Mouse (Mus musculus): ENCODE data around the gene Ppara.

Ppara gene

GRCm38 (mm10) chr15:85802931-85803330, 68.1 kb downstream of the Ppara start:
- DNase-seq (ENCODE audit: low read depth, low spot score): no peak

DNA sequence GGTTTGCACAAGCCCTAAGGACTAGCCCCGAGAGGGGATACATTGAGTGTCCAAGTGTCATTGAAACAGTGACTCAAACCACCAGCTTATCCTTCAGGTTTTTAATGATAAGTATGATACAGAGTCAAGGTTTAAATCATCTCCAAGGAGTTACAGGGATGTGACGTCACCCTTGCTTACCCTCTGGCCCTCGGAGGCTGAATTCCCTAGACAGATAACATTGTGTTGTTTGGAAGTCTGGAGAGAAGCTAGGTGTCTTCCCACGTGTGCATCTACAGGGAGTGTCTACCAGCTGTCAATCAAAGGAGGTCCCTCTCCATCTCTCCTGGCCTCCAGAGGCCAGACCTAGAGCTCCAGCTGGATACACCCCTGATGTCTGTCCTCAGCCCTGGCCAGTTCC, 72.1 kb downstream of the Ppara start:
- DNase-seq (ENCODE audit: low read depth, low spot score): no peak

- DNase-seq (ENCODE audit: low read depth, low spot score): no peak
Measured at GRCm38 (mm10) chr15:85807404-85807803, 72.6 kb downstream of the Ppara start.

DNA sequence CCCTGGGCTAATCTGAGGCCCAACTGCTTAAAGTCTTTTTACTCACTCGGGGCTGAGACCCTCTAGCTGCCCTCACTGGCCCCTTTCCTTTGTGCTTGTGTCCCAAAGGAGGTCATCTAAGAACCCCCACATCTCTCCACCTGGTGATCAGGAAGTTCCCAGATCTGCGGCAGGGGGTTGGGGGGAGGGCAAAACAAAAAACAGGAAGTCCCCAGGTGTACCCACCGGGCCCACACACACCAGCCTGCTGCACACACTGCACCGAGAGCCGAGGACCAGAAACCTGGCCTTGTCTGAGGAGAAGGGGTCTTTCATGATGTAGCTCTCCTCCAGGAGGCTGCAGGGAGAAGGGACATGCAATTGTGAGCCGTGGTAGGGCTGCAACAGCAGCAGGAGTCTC, 73.2 kb downstream of the Ppara start:
- DNase-seq (ENCODE audit: low read depth, low spot score): no peak

- no peak for DNase-seq (ENCODE audit: low read depth, low spot score)
Measured at GRCm38 (mm10) chr15:85808434-85808833, 73.7 kb downstream of the Ppara start.

GRCm38 (mm10) chr15:85809091-85809490, 74.3 kb downstream of the Ppara start:
- DNase-seq (ENCODE audit: low read depth, low spot score): no peak

- DNase-seq (ENCODE audit: low read depth, low spot score): no peak
Measured at GRCm38 (mm10) chr15:85810462-85810805, 75.7 kb downstream of the Ppara start.

DNA sequence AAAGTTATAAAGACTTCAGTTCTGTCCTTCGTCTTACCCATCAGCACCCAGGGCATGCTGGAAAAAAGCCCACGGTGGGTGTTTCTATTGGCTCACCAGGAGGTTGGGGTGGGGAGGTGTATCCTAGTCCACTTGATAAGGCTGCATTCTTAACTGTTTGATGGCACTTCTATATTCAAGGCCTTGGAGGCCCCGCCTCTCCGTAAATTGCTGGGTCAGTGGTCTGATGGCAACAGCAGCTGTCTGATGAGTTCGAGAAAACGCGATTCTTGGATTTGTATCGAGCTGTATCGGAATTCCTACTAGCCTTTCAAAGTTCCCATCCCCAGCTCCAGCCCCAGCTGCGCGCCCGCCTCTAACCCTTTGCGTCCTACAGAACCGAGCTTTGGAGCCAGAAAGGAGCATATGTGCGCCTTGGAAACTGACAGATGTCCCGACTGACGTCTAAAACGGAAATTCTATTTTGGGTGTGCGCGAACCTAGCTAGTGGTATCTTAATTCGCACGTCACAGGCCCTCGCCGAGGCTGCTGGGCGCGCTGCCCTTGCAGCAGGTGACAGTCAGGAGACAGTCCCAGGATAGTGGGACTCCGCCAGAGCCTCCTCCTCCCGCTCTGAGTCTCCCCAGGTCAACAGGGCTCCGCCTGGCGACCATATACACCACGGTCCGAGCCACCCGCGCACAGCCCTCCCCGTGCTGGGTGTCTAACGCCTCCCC, 76.2 kb downstream of the Ppara start:
- DNase-seq (ENCODE audit: low read depth, low spot score): no peak

DNA sequence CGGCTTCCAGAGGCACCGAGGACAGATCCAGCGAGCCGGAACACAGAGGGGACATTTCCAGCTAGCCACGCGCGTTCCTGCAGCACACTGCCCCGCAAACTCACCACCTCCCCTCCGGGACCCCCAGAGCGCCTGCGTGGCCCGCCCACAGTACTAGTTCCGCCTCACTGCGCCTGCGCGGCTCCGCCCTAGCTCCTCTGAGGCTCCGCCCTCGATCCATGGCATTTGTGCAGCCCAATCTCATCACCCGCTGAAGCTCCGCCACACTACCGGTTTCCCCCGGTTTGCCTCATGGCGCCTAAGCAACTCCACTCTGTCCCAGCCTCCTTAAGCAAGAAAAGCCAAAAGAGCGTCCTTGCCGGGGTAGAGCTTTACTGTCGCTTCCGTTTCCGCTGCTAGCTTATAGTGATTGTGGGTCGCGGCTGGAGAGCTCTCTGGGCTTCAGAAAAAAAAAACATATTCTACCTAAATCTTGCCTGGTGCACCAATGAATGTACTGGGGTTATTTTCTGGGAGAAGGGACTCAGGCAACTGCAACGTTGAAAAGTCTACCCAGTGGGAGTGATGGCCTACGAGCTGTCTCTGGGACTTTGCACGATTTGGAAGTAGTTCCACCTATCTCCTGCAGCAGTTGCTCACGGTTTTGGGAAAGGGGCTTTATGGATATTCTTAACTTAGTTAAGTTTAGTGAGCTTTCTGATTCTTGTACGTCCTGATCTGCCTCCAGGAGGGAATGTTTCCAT, 76.9 kb downstream of the Ppara start, which contains the start of gene Cdpf1:
Gene Cdpf1 (minus strand): TSS at position 163 of the 743 bp plus-strand sequence.
- DNase-seq (ENCODE audit: low read depth, low spot score): peak; percentile 95

- DNase-seq (ENCODE audit: low read depth, low spot score): no peak
Measured at GRCm38 (mm10) chr15:85813428-85813827, 78.6 kb downstream of the Ppara start.

DNA sequence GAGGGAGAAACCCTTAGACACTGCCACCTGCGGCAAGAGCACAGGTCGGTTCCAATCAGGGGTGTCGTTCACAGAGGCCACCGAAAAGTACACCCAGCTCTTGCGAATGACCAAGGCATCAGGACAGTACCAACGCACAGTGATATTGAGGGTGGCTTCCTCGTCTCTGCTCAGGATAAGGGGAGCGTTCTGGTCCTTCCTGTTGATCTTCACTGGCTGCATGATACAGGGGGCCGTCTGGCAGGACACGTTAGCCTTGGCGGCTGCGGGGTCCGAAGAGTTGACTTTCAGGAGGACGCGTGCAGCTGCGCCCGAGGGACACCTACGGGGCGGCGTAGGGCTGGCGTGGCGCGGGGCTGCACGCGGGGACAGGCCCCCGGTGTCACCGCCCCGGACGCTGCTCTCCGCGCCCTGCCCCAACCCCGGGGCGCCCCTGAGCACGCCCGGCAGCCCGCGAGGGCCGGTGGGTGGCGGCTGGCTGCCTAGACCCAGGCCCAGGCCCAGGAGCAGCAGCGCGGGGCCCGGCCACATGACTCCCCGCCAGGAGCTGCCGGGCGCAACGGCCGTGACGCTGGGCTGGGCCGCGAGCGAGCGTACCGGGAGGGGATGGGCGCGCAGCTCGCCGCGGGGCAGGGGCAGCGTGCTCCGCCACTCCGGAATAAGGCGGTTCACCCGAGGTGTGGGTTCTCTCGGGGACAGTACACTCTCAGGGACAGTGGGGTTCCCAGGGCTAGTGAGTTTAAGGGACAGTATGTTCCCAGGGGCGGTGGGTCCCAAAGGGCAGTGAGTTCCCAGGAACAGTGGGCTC, 86.6 kb downstream of the Ppara start, which contains the start of gene Pkdrej:
Gene Pkdrej (minus strand): TSS at position 532 of the 808 bp plus-strand sequence.
- DNase-seq (ENCODE audit: low read depth, low spot score): no peak

DNA sequence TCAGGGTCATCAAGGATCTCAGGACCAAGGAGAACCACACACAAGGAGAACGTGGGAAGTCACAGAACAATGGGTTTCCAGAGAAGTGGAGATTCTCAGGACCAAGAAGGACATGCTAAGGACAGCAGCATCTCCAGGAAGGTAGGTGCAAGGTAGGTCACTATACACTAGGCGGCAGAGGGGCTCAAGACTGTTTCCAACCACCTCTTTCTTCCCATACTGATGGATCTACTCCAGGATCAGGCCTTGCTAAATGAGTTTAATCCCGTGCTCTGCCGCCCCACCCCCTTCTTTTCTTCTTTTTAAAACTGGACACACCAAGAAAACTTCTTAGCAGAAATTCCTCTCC, 87.2 kb downstream of the Ppara start:
- DNase-seq (ENCODE audit: low read depth, low spot score): peak; percentile 8

GRCm38 (mm10) chr15:85826676-85827075, 91.9 kb downstream of the Ppara start:
- no peak for DNase-seq (ENCODE audit: low read depth, low spot score)

DNA sequence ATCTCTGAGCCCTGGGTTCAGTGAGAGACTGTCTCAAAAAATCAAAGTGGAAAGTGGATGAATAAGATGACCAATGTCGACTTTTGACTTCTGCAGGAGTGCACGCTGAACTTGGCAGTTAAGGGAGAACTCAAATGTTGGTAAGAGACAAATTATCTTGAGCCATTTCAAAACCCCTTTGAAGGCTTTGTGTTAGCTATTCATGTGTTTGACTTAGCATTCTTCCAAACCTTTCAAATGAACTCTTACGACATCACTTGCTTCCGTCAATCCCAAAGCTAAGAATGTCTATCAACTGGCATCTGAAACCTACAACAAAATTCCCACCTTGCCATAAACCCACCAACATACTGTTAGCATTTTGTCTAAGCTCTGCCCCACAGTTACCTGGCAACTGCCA, 93.3 kb downstream of the Ppara start:
- DNase-seq (ENCODE audit: low read depth, low spot score): no peak

- DNase-seq (ENCODE audit: low read depth, low spot score): no peak
Measured at GRCm38 (mm10) chr15:85829470-85829869, 94.7 kb downstream of the Ppara start.

GRCm38 (mm10) chr15:85831954-85832590, 97.3 kb downstream of the Ppara start, which contains the start of gene Ttc38:
Ttc38 (plus strand) TSS chr15:85832306.
- peak; percentile 47 for DNase-seq (ENCODE audit: low read depth, low spot score)

- DNase-seq (ENCODE audit: low read depth, low spot score): no peak
Measured at GRCm38 (mm10) chr15:85832599-85832998, 97.8 kb downstream of the Ppara start.

- DNase-seq (ENCODE audit: low read depth, low spot score): no peak
Measured at GRCm38 (mm10) chr15:85835335-85835734, 100.6 kb downstream of the Ppara start.

GRCm38 (mm10) chr15:85836887-85837286, 102.1 kb downstream of the Ppara start:
- no peak for DNase-seq (ENCODE audit: low read depth, low spot score)

DNA sequence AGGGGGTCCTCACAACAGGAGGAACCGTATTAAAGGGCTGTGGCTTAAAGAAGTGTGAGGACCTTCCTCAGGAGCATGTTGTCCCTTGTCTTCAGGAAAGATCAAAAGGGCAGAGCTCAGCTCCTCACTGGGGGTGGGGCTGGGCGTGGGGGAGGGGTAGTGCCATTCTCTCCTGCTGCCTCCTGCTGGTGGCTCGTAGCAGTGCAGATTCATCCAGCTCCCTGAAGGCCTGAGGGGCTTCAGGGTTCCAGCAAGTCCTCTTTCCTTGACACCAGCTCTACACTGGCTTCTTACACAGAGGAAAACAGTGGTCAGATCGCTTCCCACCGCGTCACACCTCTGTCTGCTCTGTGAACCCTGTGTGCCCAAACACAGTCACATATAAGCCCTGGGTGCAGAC, 106.2 kb downstream of the Ppara start:
- DNase-seq (ENCODE audit: low read depth, low spot score): peak; percentile 7

GRCm38 (mm10) chr15:85841796-85842360, 107.1 kb downstream of the Ppara start:
- no peak for DNase-seq (ENCODE audit: low read depth, low spot score)

All from embryo, embryonic 11.5 days (tissue).